Mouse (Mus musculus): ENCODE data around the gene Suclg2.

Suclg2 gene

GRCm38 (mm10) chr6:95483127-95483526, 235.5 kb downstream of the Suclg2 start:
- in situ Hi-C loops (cut with MboI) = no loop called here

- in situ Hi-C loops (cut with MboI) = no loop called here
Measured at GRCm38 (mm10) chr6:95479801-95480200, 238.8 kb downstream of the Suclg2 start.

DNA sequence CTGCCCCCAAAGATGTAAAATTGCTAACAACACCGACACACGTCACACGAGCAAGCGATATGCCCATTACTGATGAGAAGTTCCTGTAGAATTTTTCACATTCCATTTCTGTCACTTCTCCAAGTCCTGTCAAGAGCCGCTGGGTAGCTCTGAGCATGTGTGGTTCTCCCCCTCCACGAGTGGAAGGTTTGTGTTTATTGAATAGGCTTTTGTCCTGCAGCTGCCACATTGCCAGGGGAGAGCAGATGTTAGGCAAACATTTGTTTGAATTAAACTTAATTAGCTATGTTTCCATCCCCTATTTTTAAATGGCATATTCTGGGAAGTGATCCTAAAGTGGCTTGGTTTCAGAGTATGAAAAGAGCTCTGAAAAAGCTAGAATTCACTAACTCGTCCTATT, 249.1 kb downstream of the Suclg2 start:
- in situ Hi-C loops (cut with MboI) = no loop called here

GRCm38 (mm10) chr6:95465322-95465721, 253.3 kb downstream of the Suclg2 start:
- in situ Hi-C loops (cut with MboI) = no loop called here

GRCm38 (mm10) chr6:95459372-95459771, 259.2 kb downstream of the Suclg2 start:
- in situ Hi-C loops (cut with MboI) = no loop called here

DNA sequence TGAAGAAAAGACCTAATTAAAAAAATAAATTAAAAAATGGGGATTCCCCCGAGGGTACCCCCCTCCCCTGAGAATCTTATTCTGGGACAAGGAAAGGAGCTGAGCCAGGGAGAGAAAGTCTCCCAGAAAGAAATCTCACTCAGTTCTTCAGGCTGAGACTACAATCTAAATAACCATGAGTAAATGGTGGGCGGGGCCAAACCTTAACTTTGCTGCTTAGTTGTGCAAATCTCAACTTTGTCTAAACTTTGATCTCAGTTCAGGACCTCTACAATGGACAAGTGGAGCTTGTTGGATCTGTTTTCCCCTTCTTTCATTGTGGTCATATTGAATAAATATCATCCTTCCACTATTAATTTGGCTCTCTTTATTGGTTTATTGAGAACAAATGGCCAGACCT, 272.4 kb downstream of the Suclg2 start:
- in situ Hi-C loops (cut with MboI) = no loop called here

GRCm38 (mm10) chr6:95445036-95445435, 273.6 kb downstream of the Suclg2 start:
- in situ Hi-C loops (cut with MboI) = no loop called here
